Mouse (Mus musculus): ENCODE data around the gene Orai3. TPM values are rescaled to one million over a fixed set of nuclear protein-coding genes. Genes with fewer than 3 reads are reported as not detected.

The Orai3 gene
- polyA plus RNA-seq, 1 experiment: 50.3 TPM

DNA sequence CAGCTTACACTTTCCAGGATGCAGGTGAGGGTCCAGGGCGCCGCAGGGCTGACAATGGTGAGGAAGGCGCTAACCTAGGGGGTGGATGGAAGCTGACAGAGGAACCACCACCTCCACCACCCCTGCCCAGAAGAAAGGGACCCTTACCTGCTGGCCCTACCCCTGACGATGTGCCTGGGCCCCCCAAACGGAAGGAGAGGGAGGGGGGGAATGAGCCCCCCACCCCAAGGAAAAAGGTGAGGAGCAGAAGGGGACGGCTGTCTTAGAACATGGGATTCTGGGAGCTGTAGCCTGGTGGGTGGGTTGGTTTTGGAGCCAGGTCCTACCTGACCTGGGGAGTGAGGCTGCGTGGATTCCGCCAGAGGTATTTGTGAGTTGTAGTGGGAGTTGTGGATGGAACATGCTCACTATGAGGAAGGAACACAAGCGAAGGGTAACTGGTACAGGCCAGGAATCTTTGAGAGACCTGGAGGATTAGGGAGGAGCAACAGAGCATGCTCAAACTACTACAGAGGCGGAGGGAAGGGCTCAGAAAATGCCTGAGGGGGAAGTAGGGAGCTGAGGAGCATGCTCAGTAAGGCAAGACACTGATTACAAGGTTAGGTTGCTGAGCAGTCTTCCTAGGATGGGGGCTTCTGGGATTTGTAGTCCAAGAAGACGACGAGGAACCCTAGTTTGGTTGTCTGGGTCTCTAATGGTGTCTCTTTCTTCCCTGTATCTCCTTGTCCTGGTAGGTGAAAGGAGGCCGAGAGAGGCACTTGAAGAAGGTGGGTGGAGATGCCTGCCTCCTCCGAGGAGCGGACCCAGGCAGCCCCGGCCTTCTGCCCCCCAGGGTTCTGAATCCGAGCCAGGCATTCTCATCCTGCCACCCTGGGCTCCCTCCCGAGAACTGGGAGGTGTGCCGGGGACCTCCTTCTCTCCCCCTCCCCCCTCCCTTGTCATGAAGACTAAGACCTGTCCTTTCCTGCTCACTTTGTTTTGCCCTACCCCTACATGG lies 19.2 kb upstream of the Orai3 start:
- no peak for TF ChIP-seq POLR2A (IDR thresholded peaks at IDR 0.05; ENCODE audit: low read depth, low read length)
- no peak for TF ChIP-seq CTCF (IDR thresholded peaks at IDR 0.05; ENCODE audit: extremely low read depth, insufficient read depth, insufficient read length, insufficient replicate concordance)
- 90% methylated on average over 19 of the region's 19 CpGs for WGBS
- no peak for DNase-seq (ENCODE audit: low read depth in 1 of 2, low spot score in 2 of 2)

DNA sequence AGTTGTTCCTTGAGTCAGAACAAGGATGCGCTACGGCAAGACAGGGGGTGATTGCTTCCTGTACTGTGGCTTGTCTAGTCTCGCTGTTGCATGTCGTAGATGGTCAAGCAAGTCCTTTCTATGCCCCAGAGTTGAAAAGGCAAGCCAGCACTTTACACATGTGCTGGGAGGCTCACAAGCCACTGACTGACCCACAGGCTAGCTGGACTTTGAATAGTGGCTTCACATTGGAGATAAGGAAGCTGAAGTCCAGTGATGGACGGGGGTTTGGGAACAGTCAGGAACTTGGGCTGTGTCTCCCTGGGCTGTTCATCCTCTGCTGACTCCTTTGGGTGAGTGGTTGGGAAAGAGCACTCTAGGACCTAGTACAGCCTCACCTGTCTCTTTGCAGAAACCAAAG lies 18.0 kb upstream of the Orai3 start:
- TF ChIP-seq POLR2A (IDR thresholded peaks at IDR 0.05; ENCODE audit: low read depth, low read length) (no peak), CTCF (IDR thresholded peaks at IDR 0.05; ENCODE audit: extremely low read depth, insufficient read depth, insufficient read length, insufficient replicate concordance) (no peak)
- H3K27ac ChIP-seq (ENCODE audit: insufficient read depth, low read length): no peak overlapping the region
- no peak overlapping the region for H3K4me3 ChIP-seq (ENCODE audit: extremely low read depth, insufficient read depth, insufficient read length)
- WGBS: 97% methylated on average over 5 of the region's 5 CpGs
- peaks cover 5% of the 10 kb centered on the region; the same call in 1 of the 2 replicates for H3K4me1 ChIP-seq (ENCODE audit: control insufficient read depth, insufficient read depth, insufficient read length)
- DNase-seq (ENCODE audit: low read depth in 1 of 2, low spot score in 2 of 2): no peak
- H3K27me3 ChIP-seq (ENCODE audit: control insufficient read depth, insufficient read depth, low read length): no peaks in the 10 kb centered on the region
- peaks cover 9% of the 10 kb centered on the region for H3K36me3 ChIP-seq (ENCODE audit: control insufficient read depth, insufficient read depth, low read length)

More for the DNA sequence above, 19.2 kb upstream of the Orai3 start:
- Histone ChIP-seq H3K36me3 (ENCODE audit: control insufficient read depth, insufficient read depth, low read length) (peaks cover 9% of the 10 kb centered on the region), H3K4me1 (ENCODE audit: control insufficient read depth, insufficient read depth, insufficient read length) (peaks cover 6% of the 10 kb centered on the region; the same call in 1 of the 2 replicates), H3K27me3 (ENCODE audit: control insufficient read depth, insufficient read depth, low read length) (no peaks in the 10 kb centered on the region), H3K27ac (ENCODE audit: insufficient read depth, low read length) (no peak overlapping the region), H3K4me3 (ENCODE audit: extremely low read depth, insufficient read depth, insufficient read length) (no peak overlapping the region)

DNA sequence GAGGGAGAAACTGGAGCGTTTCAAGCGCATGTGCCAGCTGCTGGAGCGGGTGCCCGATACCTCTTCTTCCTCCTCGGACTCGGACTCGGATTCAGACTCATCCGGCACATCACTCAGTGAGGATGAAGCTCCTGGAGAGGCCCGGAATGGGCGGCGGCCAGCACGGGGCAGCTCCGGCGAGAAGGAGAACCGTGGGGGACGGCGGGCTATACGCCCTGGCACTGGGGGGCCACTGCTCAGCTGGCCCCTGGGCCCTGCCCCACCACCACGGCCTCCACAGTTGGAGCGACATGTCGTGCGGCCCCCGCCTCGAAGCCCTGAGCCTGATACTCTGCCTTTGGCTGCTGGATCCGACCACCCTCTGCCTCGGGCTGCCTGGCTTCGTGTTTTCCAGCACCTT lies 17.5 kb upstream of the Orai3 start:
- no peaks in the 10 kb centered on the region for H3K27me3 ChIP-seq (ENCODE audit: control insufficient read depth, insufficient read depth, low read length)
- TF ChIP-seq POLR2A (IDR thresholded peaks at IDR 0.05; ENCODE audit: low read depth, low read length): no peak
- TF ChIP-seq CTCF (IDR thresholded peaks at IDR 0.05; ENCODE audit: extremely low read depth, insufficient read depth, insufficient read length, insufficient replicate concordance): no peak
- no peak overlapping the region for H3K4me3 ChIP-seq (ENCODE audit: extremely low read depth, insufficient read depth, insufficient read length)
- WGBS: 97% methylated on average over 27 of the region's 27 CpGs
- peaks cover 9% of the 10 kb centered on the region for H3K36me3 ChIP-seq (ENCODE audit: control insufficient read depth, insufficient read depth, low read length)
- DNase-seq (ENCODE audit: low read depth in 1 of 2, low spot score in 2 of 2): no peak
- 0 out of 2 replicates have a peak, but pooled peaks cover under 1% of the 10 kb centered on the region for H3K4me1 ChIP-seq (ENCODE audit: control insufficient read depth, insufficient read depth, insufficient read length)
- H3K27ac ChIP-seq (ENCODE audit: insufficient read depth, low read length): no peak overlapping the region

- DNase-seq (ENCODE audit: low read depth in 1 of 2, low spot score in 2 of 2): no peak
- H3K27ac ChIP-seq (ENCODE audit: insufficient read depth, low read length): no peak overlapping the region
- H3K27me3 ChIP-seq (ENCODE audit: control insufficient read depth, insufficient read depth, low read length): no peaks in the 10 kb centered on the region
- H3K4me3 ChIP-seq (ENCODE audit: extremely low read depth, insufficient read depth, insufficient read length): no peak overlapping the region
- H3K36me3 ChIP-seq (ENCODE audit: control insufficient read depth, insufficient read depth, low read length): peaks cover 9% of the 10 kb centered on the region
- H3K4me1 ChIP-seq (ENCODE audit: control insufficient read depth, insufficient read depth, insufficient read length): no peaks in the 10 kb centered on the region
- WGBS: 68% methylated on average over 5 of the region's 5 CpGs
- TF ChIP-seq POLR2A (IDR thresholded peaks at IDR 0.05; ENCODE audit: low read depth, low read length) (no peak), CTCF (IDR thresholded peaks at IDR 0.05; ENCODE audit: extremely low read depth, insufficient read depth, insufficient read length, insufficient replicate concordance) (no peak)
Measured at GRCm38 (mm10) chr7:127753158-127753557, 16.5 kb upstream of the Orai3 start.

GRCm38 (mm10) chr7:127753741-127754140 lies 15.9 kb upstream of the Orai3 start:
- TF ChIP-seq POLR2A (IDR thresholded peaks at IDR 0.05; ENCODE audit: low read depth, low read length) (no peak), CTCF (IDR thresholded peaks at IDR 0.05; ENCODE audit: extremely low read depth, insufficient read depth, insufficient read length, insufficient replicate concordance) (no peak)
- Histone ChIP-seq H3K27me3 (ENCODE audit: control insufficient read depth, insufficient read depth, low read length) (no peaks in the 10 kb centered on the region), H3K4me3 (ENCODE audit: extremely low read depth, insufficient read depth, insufficient read length) (no peak overlapping the region), H3K27ac (ENCODE audit: insufficient read depth, low read length) (no peak overlapping the region), H3K4me1 (ENCODE audit: control insufficient read depth, insufficient read depth, insufficient read length) (no peaks in the 10 kb centered on the region), H3K36me3 (ENCODE audit: control insufficient read depth, insufficient read depth, low read length) (peaks cover 9% of the 10 kb centered on the region)
- DNase-seq (ENCODE audit: low read depth in 1 of 2, low spot score in 2 of 2): no peak
- WGBS: 93% methylated on average over 7 of the region's 7 CpGs

DNA sequence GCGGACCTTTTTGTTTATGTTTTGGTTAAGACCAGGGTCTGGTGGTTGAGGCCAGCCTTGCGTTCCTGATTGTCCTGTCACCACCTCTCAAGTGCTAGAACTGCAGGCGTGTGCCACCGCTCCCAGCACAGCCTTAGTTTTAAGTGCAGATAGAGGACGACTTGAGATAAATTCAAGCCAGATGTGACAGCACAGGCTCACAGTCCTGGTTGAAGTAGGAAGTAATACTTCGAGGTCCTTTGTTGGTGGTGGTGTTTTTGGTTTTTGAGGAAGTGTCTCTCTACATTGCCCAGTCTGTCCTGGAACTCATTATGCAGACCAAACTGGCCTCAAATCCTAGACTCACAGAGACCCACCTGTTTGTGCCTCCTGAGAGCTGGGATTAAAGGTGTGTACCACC lies 9.9 kb upstream of the Orai3 start:
- 0 out of 2 replicates have a peak overlapping the region, but pooled peaks have one; percentile 29 for H3K27ac ChIP-seq (ENCODE audit: insufficient read depth, low read length)
- no peaks in the 10 kb centered on the region for H3K36me3 ChIP-seq (ENCODE audit: control insufficient read depth, insufficient read depth, low read length)
- peaks cover 2% of the 10 kb centered on the region; the same call in 1 of the 2 replicates for H3K4me1 ChIP-seq (ENCODE audit: control insufficient read depth, insufficient read depth, insufficient read length)
- TF ChIP-seq POLR2A (IDR thresholded peaks at IDR 0.05; ENCODE audit: low read depth, low read length) (no peak), CTCF (IDR thresholded peaks at IDR 0.05; ENCODE audit: extremely low read depth, insufficient read depth, insufficient read length, insufficient replicate concordance) (no peak)
- no peak for DNase-seq (ENCODE audit: low read depth in 1 of 2, low spot score in 2 of 2)
- H3K27me3 ChIP-seq (ENCODE audit: control insufficient read depth, insufficient read depth, low read length): no peaks in the 10 kb centered on the region
- no peak overlapping the region for H3K4me3 ChIP-seq (ENCODE audit: extremely low read depth, insufficient read depth, insufficient read length)
- 36% methylated on average over 6 of the region's 6 CpGs for WGBS
